Mouse (Mus musculus): ENCODE measurements around the gene Ppp1r9b. TPM values are rescaled to one million over a fixed set of nuclear protein-coding genes. Genes with fewer than 3 reads are reported as not detected.
"Not testable (repeated sequence)": the region's sequence is repeated elsewhere in the genome, so short reads cannot be mapped to it uniquely, and the experiment has no call there.

Gene Ppp1r9b
- total and polyA plus RNA-seq, 2 experiments from 2014 or later: 20.4 to 217 TPM

- DNase-seq (ENCODE audit: low spot score): peak; percentile 65
- ATAC-seq (ENCODE audit: low FRiP score): peak; percentile 24
- peaks cover 17% of the 10 kb centered on the region for H3K36me3 ChIP-seq (ENCODE audit: insufficient read depth, low read length)
- peak overlapping the region; percentile 97 for H3K9ac ChIP-seq (replicated peaks; ENCODE audit: low read length, poor library complexity, severe bottlenecking)
- peak overlapping the region; percentile 96 for H3K27ac ChIP-seq (ENCODE audit: low read depth, low read length)
- WGBS: 29% methylated on average over 15 of the region's 15 CpGs
- H3K4me3 ChIP-seq (ENCODE audit: low read depth, low read length): peak overlapping the region; percentile 91
- H3K4me2 ChIP-seq (ENCODE audit: low read depth, low read length, poor library complexity, severe bottlenecking): peak overlapping the region; percentile 88
- TF ChIP-seq CTCF (IDR thresholded peaks at IDR 0.05): peak; percentile 8
- peaks cover 27% of the 10 kb centered on the region; the same call in 1 of the 2 replicates for H3K4me1 ChIP-seq (ENCODE audit: insufficient read depth, low read length)
- H3K9me3 ChIP-seq (ENCODE audit: low read length): no peaks in the 10 kb centered on the region
- no peaks in the 10 kb centered on the region for H3K27me3 ChIP-seq (ENCODE audit: insufficient read depth, low read length)
Measured at GRCm38 (mm10) chr11:95008661-95009628, 18.1 kb downstream of the Ppp1r9b start.

- Histone ChIP-seq H3K4me3 (ENCODE audit: low read depth, low read length) (peak within 1 kb of the TSS; percentile 91), H3K9ac (replicated peaks; ENCODE audit: low read length, poor library complexity, severe bottlenecking) (peak within 1 kb of the TSS; percentile 97), H3K9me3 (ENCODE audit: low read length) (no peaks in the 10 kb centered on the region), H3K4me2 (ENCODE audit: low read depth, low read length, poor library complexity, severe bottlenecking) (peak within 1 kb of the TSS; percentile 88), H3K27ac (ENCODE audit: low read depth, low read length) (peak within 1 kb of the TSS; percentile 96), H3K4me1 (ENCODE audit: insufficient read depth, low read length) (peaks cover 27% of the 10 kb centered on the region; the same call in 1 of the 2 replicates), H3K27me3 (ENCODE audit: insufficient read depth, low read length) (no peaks in the 10 kb centered on the region), H3K36me3 (ENCODE audit: insufficient read depth, low read length) (peaks cover 20% of the 10 kb centered on the region)
- DNase-seq (ENCODE audit: low spot score) (peak; percentile 92), ATAC-seq (ENCODE audit: low FRiP score) (peak; percentile 82)
- 0% methylated on average over 25 of the region's 32 CpGs for WGBS
- TF ChIP-seq CTCF (IDR thresholded peaks at IDR 0.05): no peak
Measured at GRCm38 (mm10) chr11:95009629-95010014, 18.8 kb downstream of the Ppp1r9b start, which contains the start of gene Samd14. Gene Samd14, plus strand, starts transcription at chr11:95009879.

GRCm38 (mm10) chr11:95010141-95010739, 19.4 kb downstream of the Ppp1r9b start:
- H3K36me3 ChIP-seq (ENCODE audit: insufficient read depth, low read length): peaks cover 18% of the 10 kb centered on the region
- no peaks in the 10 kb centered on the region for H3K27me3 ChIP-seq (ENCODE audit: insufficient read depth, low read length)
- H3K4me3 ChIP-seq (ENCODE audit: low read depth, low read length): peak overlapping the region; percentile 91
- peaks cover 27% of the 10 kb centered on the region; the same call in 1 of the 2 replicates for H3K4me1 ChIP-seq (ENCODE audit: insufficient read depth, low read length)
- DNase-seq (ENCODE audit: low spot score): peak; percentile 63
- H3K4me2 ChIP-seq (ENCODE audit: low read depth, low read length, poor library complexity, severe bottlenecking): peak overlapping the region; percentile 88
- under 1% methylated on average over 32 of the region's 40 CpGs for WGBS
- H3K9me3 ChIP-seq (ENCODE audit: low read length): no peaks in the 10 kb centered on the region
- ATAC-seq (ENCODE audit: low FRiP score): peak; percentile 57; the same call in 1 of the 2 replicates
- H3K9ac ChIP-seq (replicated peaks; ENCODE audit: low read length, poor library complexity, severe bottlenecking): peak overlapping the region; percentile 97
- no peak for TF ChIP-seq CTCF (IDR thresholded peaks at IDR 0.05)
- H3K27ac ChIP-seq (ENCODE audit: low read depth, low read length): peak overlapping the region; percentile 96

- H3K27me3 ChIP-seq (ENCODE audit: insufficient read depth, low read length); ATAC-seq (ENCODE audit: low FRiP score); H3K9me3 ChIP-seq (ENCODE audit: low read length); DNase-seq (ENCODE audit: low spot score): not testable (repeated sequence)
- H3K9ac ChIP-seq (replicated peaks; ENCODE audit: low read length, poor library complexity, severe bottlenecking): peak overlapping the region; percentile 97
- peak overlapping the region; percentile 59 for H3K27ac ChIP-seq (ENCODE audit: low read depth, low read length)
- 3% methylated on average over 3 of the region's 4 CpGs for WGBS
- H3K4me3 ChIP-seq (ENCODE audit: low read depth, low read length): peak overlapping the region; percentile 91
- H3K4me1 ChIP-seq (ENCODE audit: insufficient read depth, low read length): peaks cover 27% of the 10 kb centered on the region; the same call in 1 of the 2 replicates
- H3K36me3 ChIP-seq (ENCODE audit: insufficient read depth, low read length): peaks cover 18% of the 10 kb centered on the region; the same call in 1 of the 2 replicates
- peak overlapping the region; percentile 88 for H3K4me2 ChIP-seq (ENCODE audit: low read depth, low read length, poor library complexity, severe bottlenecking)
Measured at GRCm38 (mm10) chr11:95010841-95011403, 20.1 kb downstream of the Ppp1r9b start.

GRCm38 (mm10) chr11:95011416-95011815, 20.6 kb downstream of the Ppp1r9b start:
- Histone ChIP-seq H3K36me3 (ENCODE audit: insufficient read depth, low read length) (peaks cover 23% of the 10 kb centered on the region; the same call in 1 of the 2 replicates), H3K4me1 (ENCODE audit: insufficient read depth, low read length) (peaks cover 22% of the 10 kb centered on the region; the same call in 1 of the 2 replicates)
- 17% methylated on average over 1 of the region's 1 CpGs for WGBS

More at GRCm38 (mm10) chr11:95011416-95011815, 20.6 kb downstream of the Ppp1r9b start:
- no peaks in the 10 kb centered on the region for H3K27me3 ChIP-seq (ENCODE audit: insufficient read depth, low read length)
- ATAC-seq (ENCODE audit: low FRiP score) (no peak), DNase-seq (ENCODE audit: low spot score) (no peak)
- H3K27ac ChIP-seq (ENCODE audit: low read depth, low read length): peak overlapping the region; percentile 59; the same call in 1 of the 2 replicates
- peak overlapping the region; percentile 91 for H3K4me3 ChIP-seq (ENCODE audit: low read depth, low read length)
- H3K9me3 ChIP-seq (ENCODE audit: low read length): no peaks in the 10 kb centered on the region
- peak overlapping the region; percentile 88 for H3K4me2 ChIP-seq (ENCODE audit: low read depth, low read length, poor library complexity, severe bottlenecking)
- TF ChIP-seq CTCF (IDR thresholded peaks at IDR 0.05): no peak
- peak overlapping the region; percentile 97 for H3K9ac ChIP-seq (replicated peaks; ENCODE audit: low read length, poor library complexity, severe bottlenecking)

Measured in midbrain, postnatal 0 days (tissue).